Mouse (Mus musculus) CH12.LX (cell line): ENCODE data around the gene Klc4. TPM values are rescaled to one million over a fixed set of nuclear protein-coding genes. Genes with fewer than 3 reads are reported as not detected.
A peak's percentile ranks its signal among the peaks of the same experiment; 100 is the strongest.

Source experiments
- DNase-seq: peaks from one replicate; pipeline ENCODE4 v3.0.0-alpha.2; 2013; ENCODE audit errors: extremely low read depth
- H3K27ac ChIP-seq: 2 replicates; pipeline ENCODE4 v1.5.1; 2012; ENCODE audit warnings: low read depth, mild to moderate bottlenecking, control low read depth, moderate library complexity; ENCODE audit not compliant: insufficient read depth
- H3K27me3 ChIP-seq: replicated peaks from 2 replicates; pipeline ENCODE3; 2012; ENCODE audit warnings: inconsistent platforms
- H3K36me3 ChIP-seq, 2 experiments: replicated peaks in 1 of 2; 2 replicates each; pipeline versions ENCODE3 to v1.6.1; 2012; ENCODE audit warnings: inconsistent platforms in 1 of 2, low read length in 1 of 2, mild to moderate bottlenecking in 1 of 2, mixed read lengths in 1 of 2, moderate library complexity in 1 of 2; ENCODE audit not compliant: control insufficient read depth in 1 of 2, insufficient read depth in 1 of 2
- H3K4me1 ChIP-seq, 2 experiments: 2 replicates each; pipeline ENCODE4 v1.6.1; 2012; ENCODE audit warnings: inconsistent platforms in 1 of 2, moderate library complexity in 1 of 2; ENCODE audit not compliant: insufficient read depth in 2 of 2, control insufficient read depth in 1 of 2
- H3K4me2 ChIP-seq: 2 replicates; pipeline ENCODE4 v1.6.1; 2012; ENCODE audit warnings: low read depth, mild to moderate bottlenecking, control low read depth; ENCODE audit not compliant: poor library complexity, insufficient read depth, severe bottlenecking
- H3K4me3 ChIP-seq, 3 experiments: fragments of 150-350 bp in 1 of 3; sonication (generic) in 1 of 3; replicated peaks in 1 of 3; 2 replicates each; pipeline versions ENCODE3 to v1.5.1; 2011 to 2012; ENCODE audit warnings: low read depth in 2 of 3, low read length in 2 of 3, mild to moderate bottlenecking in 2 of 3, moderate library complexity in 2 of 3, control low read depth in 1 of 3, improper control_type of control experiment in 1 of 3, inconsistent platforms in 1 of 3, mixed read lengths in 1 of 3; ENCODE audit not compliant: poor library complexity in 1 of 3
- H3K79me2 ChIP-seq: replicated peaks from 2 replicates; pipeline ENCODE4 v1.6.1; 2012; ENCODE audit warnings: mild to moderate bottlenecking, moderate library complexity; ENCODE audit not compliant: control insufficient read depth, poor library complexity, insufficient read depth, severe bottlenecking; ENCODE audit errors: extremely low read depth
- H3K9ac ChIP-seq: 2 replicates; pipeline ENCODE4 v1.6.1; 2012; ENCODE audit warnings: low read depth, mild to moderate bottlenecking, control low read depth, moderate library complexity; ENCODE audit not compliant: insufficient read depth
- H3K9me3 ChIP-seq: replicated peaks from 2 replicates; pipeline ENCODE3; 2012; ENCODE audit warnings: low read length, inconsistent platforms, mixed read lengths
- BHLHE40 ChIP-seq: IDR thresholded peaks from 2 replicates; pipeline ENCODE4 v1.6.1; 2011; ENCODE audit warnings: mild to moderate bottlenecking, low read depth, low read length, improper control_type of control experiment
- E2F4 ChIP-seq: IDR thresholded peaks from 2 replicates; pipeline ENCODE4 v1.6.1; 2011; ENCODE audit warnings: low read depth, low read length, improper control_type of control experiment; ENCODE audit not compliant: insufficient replicate concordance
- GABPA ChIP-seq: IDR thresholded peaks from 2 replicates; pipeline ENCODE4 v1.6.1; 2012; ENCODE audit warnings: low read depth, low read length, improper control_type of control experiment, inconsistent platforms; ENCODE audit not compliant: insufficient replicate concordance
- JUND ChIP-seq: conservative IDR thresholded peaks from 2 replicates; pipeline ENCODE4 v1.6.1; 2011; ENCODE audit warnings: low read depth, low read length, improper control_type of control experiment
- MXI1 ChIP-seq: IDR thresholded peaks from 2 replicates; pipeline ENCODE4 v1.6.1; 2011; ENCODE audit warnings: mild to moderate bottlenecking, low read depth, low read length, improper control_type of control experiment
- NRF1 ChIP-seq: IDR thresholded peaks from 2 replicates; pipeline ENCODE4 v1.6.1; 2014; ENCODE audit warnings: low read depth, mild to moderate bottlenecking, inconsistent platforms, low read length, improper control_type of control experiment, moderate library complexity
- PAX5 ChIP-seq: IDR thresholded peaks from 2 replicates; pipeline ENCODE4 v1.6.1; 2012; ENCODE audit warnings: low read length, inconsistent platforms, mixed read lengths
- SMC3 ChIP-seq: IDR thresholded peaks from 2 replicates; pipeline ENCODE4 v1.6.1; 2011; ENCODE audit warnings: low read depth, low read length, improper control_type of control experiment
- USF1 ChIP-seq: IDR thresholded peaks from 2 replicates; pipeline ENCODE4 v1.6.1; 2014; ENCODE audit warnings: low read depth, mild to moderate bottlenecking, inconsistent platforms, low read length, improper control_type of control experiment
- ZMIZ1 ChIP-seq: IDR thresholded peaks from 2 replicates; pipeline ENCODE4 v1.6.1; 2012; ENCODE audit warnings: low read depth, mild to moderate bottlenecking, inconsistent platforms, low read length, improper control_type of control experiment
- dilution Hi-C: fragments of 300-500 bp; cut with MboI; formaldehyde crosslinking; loops from 2 replicates; pipeline ENCODE4 v1.14.3; 2020; ENCODE audit warnings: low sequenced_read_pairs; ENCODE audit not compliant: extremely low pct_unique_long_range_greater_than_20kb, extremely low pct_ligation_motif_present
- in situ Hi-C: fragments of 300-500 bp; cut with MboI; formaldehyde crosslinking; loops from 3 replicates; pipeline ENCODE4 v1.14.3; 2019; ENCODE audit warnings: low sequenced_read_pairs, low pct_ligation_motif_present, low pct_unique_long_range_greater_than_20kb, mixed read lengths
- polyA plus RNA-seq: library from polyadenylated mRNA; unstranded; fragments of >175 nt; gene quantifications from 2 replicates; pipeline ENCODE4 v1.2.1, GENCODE M21; 2012; ENCODE audit warnings: low read depth; ENCODE audit not compliant: insufficient read length
- total RNA-seq, 2 experiments: library from RNA; depleted of rRNA; stranded (reverse); fragments of 300-350 nt in 1 of 2; fragments of >200 nt in 1 of 2; gene quantifications; 2 replicates each; pipeline ENCODE4 v1.2.3; 2012 to 2014

Klc4 gene
- total and polyA plus RNA-seq, 3 experiments, result 6.6 to 10.7 (median 6.7) TPM

GRCm38 (mm10) chr17:46694517-46695063 is 48.8 kb upstream of the Klc4 start:
- H3K27me3 ChIP-seq, result no peaks in the 10 kb centered on the region
- H3K9ac ChIP-seq, result no peak overlapping the region
- DNase-seq, result no peak
- no peaks in the 10 kb centered on the region for H3K4me1 ChIP-seq
- H3K4me3 ChIP-seq, result no peak overlapping the region
- in situ Hi-C loops, result no loop called here
- no peak overlapping the region for H3K27ac ChIP-seq
- peaks cover 9 to 72% of the 10 kb centered on the region in 2 experiments for H3K36me3 ChIP-seq
- H3K9me3 ChIP-seq, result no peaks in the 10 kb centered on the region
- H3K4me2 ChIP-seq, result no peak overlapping the region
- dilution Hi-C loops, result no loop called here
- TF ChIP-seq ZMIZ1, result no peak
- H3K79me2 ChIP-seq, result no peaks in the 10 kb centered on the region; the same call in 1 of the 2 replicates

GRCm38 (mm10) chr17:46691390-46691789 is 45.6 kb upstream of the Klc4 start:
- H3K36me3 ChIP-seq, result peaks cover 17 to 76% of the 10 kb centered on the region in 2 experiments
- H3K9me3 ChIP-seq, result no peaks in the 10 kb centered on the region
- H3K79me2 ChIP-seq, result no peaks in the 10 kb centered on the region; the same call in 1 of the 2 replicates
- H3K4me3 ChIP-seq, result no peak overlapping the region
- H3K9ac ChIP-seq, result no peak overlapping the region
- H3K4me1 ChIP-seq, result no peaks in the 10 kb centered on the region
- H3K4me2 ChIP-seq, result no peak overlapping the region
- dilution Hi-C loops (no loop called here), in situ Hi-C loops (no loop called here)
- TF ChIP-seq SMC3, result no peak
- TF ChIP-seq NRF1, result no peak
- no peak for TF ChIP-seq USF1
- TF ChIP-seq BHLHE40, result no peak
- TF ChIP-seq JUND, result 0 out of 2 replicates have a peak, but pooled peaks have one; percentile 30
- no peak for TF ChIP-seq GABPA
- H3K27me3 ChIP-seq, result no peaks in the 10 kb centered on the region
- H3K27ac ChIP-seq, result no peak overlapping the region
- peak; percentile 44 for DNase-seq

- no peaks in the 10 kb centered on the region for H3K27me3 ChIP-seq
- no peak for DNase-seq
- no peak overlapping the region for H3K4me3 ChIP-seq
- TF ChIP-seq ZMIZ1 (no peak), E2F4 (no peak), PAX5 (no peak), MXI1 (no peak)
- H3K9me3 ChIP-seq, result no peaks in the 10 kb centered on the region
- H3K9ac ChIP-seq, result no peak overlapping the region
- dilution Hi-C loops (no loop called here), in situ Hi-C loops (no loop called here)
- H3K36me3 ChIP-seq, result peaks cover 24 to 76% of the 10 kb centered on the region in 2 experiments
- no peaks in the 10 kb centered on the region; the same call in 1 of the 2 replicates for H3K79me2 ChIP-seq
- H3K4me1 ChIP-seq, result no peaks in the 10 kb centered on the region
- H3K4me2 ChIP-seq, result no peak overlapping the region
- no peak overlapping the region for H3K27ac ChIP-seq
Measured at GRCm38 (mm10) chr17:46690665-46691064, 44.8 kb upstream of the Klc4 start.
